Mouse (Mus musculus) hindbrain, embryonic 13.5 days (tissue): Measurements from ENCODE around the gene Pnpt1. TPM values are rescaled to one million over a fixed set of nuclear protein-coding genes. Genes with fewer than 3 reads are reported as not detected.

Experiments used
- ATAC-seq: fragments of 200-750 bp; cut with Nextera tagmentation; 2 replicates; pipeline ENCODE4 v1.8.0; 2017; ENCODE audit warnings: moderate TSS enrichment; ENCODE audit not compliant: low FRiP score
- H3K27ac ChIP-seq: fragments of 300-500 bp; sonication (generic); 2 replicates; pipeline ENCODE4 v1.5.1; 2015; ENCODE audit warnings: inconsistent platforms, mild to moderate bottlenecking, moderate library complexity
- H3K27me3 ChIP-seq: fragments of 300-500 bp; sonication (generic); 2 replicates; pipeline ENCODE4 v1.6.1; 2015; ENCODE audit warnings: mild to moderate bottlenecking, inconsistent platforms
- H3K36me3 ChIP-seq: fragments of 300-500 bp; sonication (generic); 2 replicates; pipeline ENCODE4 v1.6.1; 2015; ENCODE audit warnings: mild to moderate bottlenecking, inconsistent platforms
- H3K4me1 ChIP-seq: fragments of 300-500 bp; sonication (generic); replicated peaks from 2 replicates; pipeline ENCODE4 v1.6.1; 2015; ENCODE audit warnings: inconsistent platforms
- H3K4me2 ChIP-seq: fragments of 300-500 bp; sonication (generic); 2 replicates; pipeline ENCODE4 v1.6.1; 2015; ENCODE audit warnings: inconsistent platforms, mild to moderate bottlenecking, moderate library complexity
- H3K4me3 ChIP-seq: fragments of 300-500 bp; sonication (generic); 2 replicates; pipeline ENCODE4 v1.5.1; 2015; ENCODE audit warnings: mild to moderate bottlenecking, inconsistent platforms
- H3K9ac ChIP-seq: fragments of 300-500 bp; sonication (generic); 2 replicates; pipeline ENCODE4 v1.6.1; 2015; ENCODE audit warnings: mild to moderate bottlenecking, inconsistent platforms
- H3K9me3 ChIP-seq: fragments of 300-500 bp; sonication (generic); 2 replicates; pipeline ENCODE4 v1.6.1; 2016; ENCODE audit warnings: inconsistent platforms
- WGBS: fragments of 180-500 bp; shearing (Covaris S2); methylation state at CpG from one replicate; pipeline ENCODE4 v1.1.7; 2015; 5-methylcytosine and 5-hydroxymethylcytosine counted together
- polyA plus RNA-seq: library from polyadenylated mRNA; unstranded; fragments of >200 nt; fragmentation: Nextera tagmentation; extraction: Ambion mirVana; gene quantifications from 2 replicates; pipeline ENCODE4 v1.2.1, GENCODE M21; 2015

The Pnpt1 gene
- 25.1 and 27.7 TPM in 2 replicates for polyA plus RNA-seq

DNA sequence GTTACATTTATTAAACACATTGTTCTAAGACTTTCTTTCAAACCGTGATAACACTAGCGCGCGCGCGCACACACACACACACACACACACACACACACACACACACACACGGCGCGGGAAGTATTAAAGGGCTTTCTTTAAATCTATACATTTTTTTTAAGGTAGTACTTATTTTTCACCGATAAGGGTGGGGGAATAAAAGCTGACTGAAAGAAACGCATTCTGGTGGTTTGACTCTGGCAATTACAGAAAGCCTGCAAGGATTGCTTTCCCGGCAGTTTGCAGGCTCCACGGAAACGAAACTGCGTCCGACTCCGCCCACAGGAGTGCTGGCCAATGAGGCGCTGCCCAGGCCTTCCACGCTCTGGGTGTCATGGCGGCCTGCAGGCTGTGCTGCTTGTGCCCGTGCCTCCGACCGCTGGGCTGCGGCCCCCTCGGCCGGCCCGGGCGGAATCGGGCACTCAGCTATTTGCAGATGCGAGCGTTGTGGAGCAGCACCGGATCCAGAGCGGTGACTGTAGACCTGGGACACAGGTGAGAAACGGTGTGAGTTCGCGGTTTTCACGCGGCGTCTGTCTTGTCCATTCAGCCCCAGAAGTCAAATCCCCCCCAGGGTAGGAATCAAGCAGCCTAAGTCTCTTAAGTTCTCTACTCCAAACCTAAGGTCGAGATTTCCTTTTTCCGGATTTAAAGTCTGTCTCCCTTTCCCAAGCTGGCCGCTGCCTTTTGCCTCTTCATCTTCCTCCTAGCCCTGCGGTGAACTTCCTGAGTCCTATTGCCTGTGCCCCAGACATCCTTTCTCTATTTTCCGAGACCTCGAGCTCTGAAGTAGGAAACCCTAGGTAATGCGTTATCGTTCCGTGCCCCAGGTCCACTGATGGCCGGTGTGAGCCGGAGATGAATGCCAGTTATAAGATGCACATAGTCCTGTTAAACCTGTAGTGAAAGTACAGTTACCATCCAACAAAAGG lies at the start of gene Pnpt1:
Gene Pnpt1, plus strand, starts transcription at position 360 of the 971 bp plus-strand sequence.
- Histone ChIP-seq H3K4me3 (peak within 1 kb of the TSS; percentile 77), H3K27me3 (no peaks in the 10 kb centered on the region), H3K4me2 (peak within 1 kb of the TSS; percentile 78), H3K9ac (peak within 1 kb of the TSS; percentile 84), H3K4me1 (peaks cover 8% of the 10 kb centered on the region), H3K9me3 (no peaks in the 10 kb centered on the region), H3K27ac (peak within 1 kb of the TSS; percentile 76), H3K36me3 (peaks cover 13% of the 10 kb centered on the region)
- peak; percentile 100 for ATAC-seq
- 8% methylated on average over 50 of the region's 50 CpGs for WGBS

DNA sequence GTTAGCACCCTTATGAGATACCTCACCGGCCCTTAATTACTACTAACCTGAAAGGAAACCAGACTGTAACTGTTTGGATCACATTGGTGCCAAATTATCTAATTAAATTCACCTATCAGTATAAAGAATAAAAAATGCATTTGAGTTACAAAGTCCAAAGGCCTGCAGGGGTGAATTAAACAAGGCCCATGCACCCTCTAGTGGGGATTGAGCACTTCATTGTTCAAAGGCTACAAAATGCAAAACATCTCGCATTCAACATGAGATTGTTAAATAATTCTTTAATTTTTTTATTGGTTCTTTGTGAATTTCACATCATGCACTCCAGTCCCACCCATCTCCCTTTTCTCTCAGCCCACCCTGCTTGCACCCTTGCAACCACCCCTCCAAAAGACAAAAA lies 38.1 kb upstream of the Pnpt1 start:
- H3K4me1 ChIP-seq: no peaks in the 10 kb centered on the region
- H3K4me3 ChIP-seq: no peak overlapping the region
- H3K4me2 ChIP-seq: no peak overlapping the region
- no peak overlapping the region for H3K27ac ChIP-seq
- no peaks in the 10 kb centered on the region for H3K9me3 ChIP-seq
- WGBS: 81% methylated on average over 2 of the region's 2 CpGs
- ATAC-seq: no peak
- no peaks in the 10 kb centered on the region for H3K27me3 ChIP-seq
- no peaks in the 10 kb centered on the region for H3K36me3 ChIP-seq
- H3K9ac ChIP-seq: no peak overlapping the region

GRCm38 (mm10) chr11:29098926-29099325 lies 31.6 kb upstream of the Pnpt1 start:
- Histone ChIP-seq H3K27ac (no peak overlapping the region), H3K27me3 (no peaks in the 10 kb centered on the region), H3K36me3 (no peaks in the 10 kb centered on the region), H3K4me3 (no peak overlapping the region), H3K4me1 (no peaks in the 10 kb centered on the region), H3K9ac (no peak overlapping the region), H3K9me3 (no peaks in the 10 kb centered on the region), H3K4me2 (no peak overlapping the region)
- ATAC-seq: no peak
- WGBS: 27% methylated on average over 2 of the region's 2 CpGs

- peak overlapping the region; percentile 77 for H3K4me3 ChIP-seq
- no peaks in the 10 kb centered on the region for H3K9me3 ChIP-seq
- H3K4me2 ChIP-seq: peak overlapping the region; percentile 78
- H3K27me3 ChIP-seq: no peaks in the 10 kb centered on the region
- H3K36me3 ChIP-seq: peaks cover 12% of the 10 kb centered on the region
- peaks cover 8% of the 10 kb centered on the region for H3K4me1 ChIP-seq
- peak overlapping the region; percentile 84 for H3K9ac ChIP-seq
- H3K27ac ChIP-seq: no peak overlapping the region
- peak; percentile 83 for ATAC-seq
- WGBS: 62% methylated on average over 11 of the region's 11 CpGs
Observed at GRCm38 (mm10) chr11:29129862-29130384, 621 bp upstream of the Pnpt1 start.

DNA sequence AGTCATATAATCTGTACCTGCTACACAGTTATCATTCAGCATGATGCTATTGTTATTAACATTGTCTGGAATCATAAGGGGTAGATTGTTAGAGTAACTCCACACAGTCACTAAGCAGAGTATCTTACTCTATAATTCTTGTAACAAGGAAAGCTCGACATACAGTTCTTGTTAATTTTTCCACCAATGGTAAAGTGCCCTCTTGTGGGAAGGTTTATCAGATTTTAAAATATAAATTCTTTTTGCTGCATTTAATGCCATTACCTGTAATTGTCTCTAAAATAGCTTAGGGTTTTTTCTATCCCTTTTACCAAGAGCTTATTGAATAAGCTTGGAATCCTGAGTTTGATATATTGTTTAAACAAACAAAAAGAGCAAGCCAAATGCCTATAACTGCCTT lies 10.1 kb downstream of the Pnpt1 start:
- 74% methylated on average over 1 of the region's 1 CpGs for WGBS
- Histone ChIP-seq H3K4me1 (no peaks in the 10 kb centered on the region), H3K27me3 (no peaks in the 10 kb centered on the region), H3K9me3 (no peaks in the 10 kb centered on the region), H3K36me3 (peaks cover 29% of the 10 kb centered on the region), H3K4me3 (no peak overlapping the region), H3K9ac (no peak overlapping the region), H3K27ac (no peak overlapping the region), H3K4me2 (no peak overlapping the region)
- no peak for ATAC-seq

GRCm38 (mm10) chr11:29148901-29149300 lies 18.4 kb downstream of the Pnpt1 start:
- 95% methylated on average over 2 of the region's 2 CpGs for WGBS
- no peak overlapping the region for H3K4me2 ChIP-seq
- H3K9me3 ChIP-seq: no peaks in the 10 kb centered on the region
- no peaks in the 10 kb centered on the region for H3K27me3 ChIP-seq
- no peak for ATAC-seq
- H3K4me3 ChIP-seq: no peak overlapping the region
- peaks cover 43% of the 10 kb centered on the region for H3K36me3 ChIP-seq
- no peaks in the 10 kb centered on the region for H3K4me1 ChIP-seq
- H3K9ac ChIP-seq: no peak overlapping the region
- H3K27ac ChIP-seq: no peak overlapping the region

GRCm38 (mm10) chr11:29163569-29163968 lies 33.0 kb downstream of the Pnpt1 start:
- Histone ChIP-seq H3K27me3 (no peaks in the 10 kb centered on the region), H3K36me3 (peaks cover 25% of the 10 kb centered on the region), H3K9me3 (no peaks in the 10 kb centered on the region), H3K4me3 (no peak overlapping the region), H3K4me2 (no peak overlapping the region), H3K9ac (no peak overlapping the region), H3K27ac (no peak overlapping the region), H3K4me1 (no peaks in the 10 kb centered on the region)
- WGBS: 99% methylated on average over 4 of the region's 4 CpGs
- no peak for ATAC-seq

DNA sequence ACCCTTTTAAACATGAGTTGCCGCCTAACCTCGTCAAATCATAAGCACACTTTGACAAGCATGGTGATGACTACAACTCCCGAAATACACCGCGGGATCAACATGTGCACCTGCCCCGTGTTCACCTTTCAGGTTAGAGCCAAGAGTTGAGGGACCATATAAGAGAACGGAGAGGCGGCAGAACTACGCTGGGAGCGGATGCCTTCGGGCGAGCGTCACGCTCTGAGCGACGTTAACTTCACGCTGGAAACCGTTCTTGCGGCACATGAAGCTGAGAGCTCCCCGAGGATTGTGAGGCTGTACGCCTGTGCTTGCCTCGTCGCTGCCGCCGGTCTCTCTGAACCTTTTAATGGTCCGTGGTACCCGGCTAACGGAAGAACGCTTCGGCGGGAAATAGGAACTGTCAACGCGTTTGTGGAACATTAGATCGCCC lies 41.4 kb downstream of the Pnpt1 start:
- ATAC-seq: peak; percentile 33
- Histone ChIP-seq H3K4me2 (peak overlapping the region; percentile 84), H3K27me3 (no peaks in the 10 kb centered on the region), H3K4me3 (peak overlapping the region; percentile 95), H3K4me1 (peaks cover 21% of the 10 kb centered on the region), H3K27ac (peak overlapping the region; percentile 98), H3K36me3 (no peaks in the 10 kb centered on the region), H3K9ac (peak overlapping the region; percentile 99), H3K9me3 (no peaks in the 10 kb centered on the region)
- under 1% methylated on average over 34 of the region's 34 CpGs for WGBS

- peak within 1 kb of the TSS; percentile 95 for H3K4me3 ChIP-seq
- peak within 1 kb of the TSS; percentile 99 for H3K9ac ChIP-seq
- WGBS: under 1% methylated on average over 50 of the region's 50 CpGs
- H3K36me3 ChIP-seq: no peaks in the 10 kb centered on the region
- no peaks in the 10 kb centered on the region for H3K9me3 ChIP-seq
- peaks cover 21% of the 10 kb centered on the region for H3K4me1 ChIP-seq
- no peaks in the 10 kb centered on the region for H3K27me3 ChIP-seq
- ATAC-seq: peak; percentile 99
- peak within 1 kb of the TSS; percentile 85 for H3K4me2 ChIP-seq
- peak within 1 kb of the TSS; percentile 98 for H3K27ac ChIP-seq
Observed at GRCm38 (mm10) chr11:29172563-29173124, 42.1 kb downstream of the Pnpt1 start, which contains the start of gene Ppp4r3b. Ppp4r3b (plus strand) TSS chr11:29172890.

- H3K9ac ChIP-seq: peak overlapping the region; percentile 99
- H3K27ac ChIP-seq: peak overlapping the region; percentile 98
Observed at GRCm38 (mm10) chr11:29173125-29173631, 42.6 kb downstream of the Pnpt1 start.

GRCm38 (mm10) chr11:29173706-29174436 lies 43.3 kb downstream of the Pnpt1 start:
- 5% methylated on average over 13 of the region's 13 CpGs for WGBS

More at GRCm38 (mm10) chr11:29173125-29173631, 42.6 kb downstream of the Pnpt1 start:
- Histone ChIP-seq H3K4me1 (peaks cover 21% of the 10 kb centered on the region), H3K36me3 (no peaks in the 10 kb centered on the region), H3K4me3 (peak overlapping the region; percentile 95), H3K27me3 (no peaks in the 10 kb centered on the region), H3K4me2 (peak overlapping the region; percentile 85), H3K9me3 (no peaks in the 10 kb centered on the region)
- ATAC-seq: peak; percentile 70
- WGBS: under 1% methylated on average over 38 of the region's 38 CpGs

More at GRCm38 (mm10) chr11:29173706-29174436, 43.3 kb downstream of the Pnpt1 start:
- H3K4me3 ChIP-seq: peak overlapping the region; percentile 95
- H3K27me3 ChIP-seq: no peaks in the 10 kb centered on the region
- no peaks in the 10 kb centered on the region for H3K36me3 ChIP-seq
- H3K4me2 ChIP-seq: peak overlapping the region; percentile 85
- H3K4me1 ChIP-seq: peaks cover 21% of the 10 kb centered on the region
- peak overlapping the region; percentile 98 for H3K27ac ChIP-seq
- ATAC-seq: 0 out of 2 replicates have a peak, but pooled peaks have one; percentile 6
- peak overlapping the region; percentile 99 for H3K9ac ChIP-seq
- H3K9me3 ChIP-seq: no peaks in the 10 kb centered on the region
